Mouse (Mus musculus): Measurements from ENCODE around the gene Clasp1.

GRCm38 (mm10) chr1:118446006-118446405 is 57.1 kb downstream of the Clasp1 start:
- TF ChIP-seq CTCF (IDR thresholded peaks at IDR 0.05; ENCODE audit: control insufficient read depth, insufficient read depth, low read length) (no peak), POLR2A (IDR thresholded peaks at IDR 0.05; ENCODE audit: borderline replicate concordance, control insufficient read depth, low read depth, low read length) (no peak)
